Mouse (Mus musculus) MEL (cell line): ENCODE data around the gene Rasl11a.

Experiments used
- E2F4 ChIP-seq: IDR thresholded peaks from 2 replicates; pipeline ENCODE4 v1.6.1; 2011; ENCODE audit warnings: low read depth, low read length, improper control_type of control experiment, borderline replicate concordance
- JUND ChIP-seq: IDR thresholded peaks from 2 replicates; pipeline ENCODE4 v1.6.1; 2011; ENCODE audit warnings: low read depth, mild to moderate bottlenecking, improper control_type of control experiment, low read length
- POLR2AphosphoS5 ChIP-seq: IDR thresholded peaks from 2 replicates; pipeline ENCODE4 v1.6.1; 2012; ENCODE audit warnings: low read depth, borderline replicate concordance, mild to moderate bottlenecking, inconsistent platforms, low read length, moderate library complexity, mixed read lengths
- USF1 ChIP-seq: IDR thresholded peaks from 2 replicates; pipeline ENCODE4 v1.6.1; 2014; ENCODE audit warnings: low read depth, mild to moderate bottlenecking, inconsistent platforms, low read length, improper control_type of control experiment, moderate library complexity

GRCm38 (mm10) chr5:146882261-146882660, 37.4 kb downstream of the Rasl11a start:
- no peak for TF ChIP-seq E2F4
- no peak for TF ChIP-seq JUND
- TF ChIP-seq POLR2AphosphoS5: no peak
- no peak for TF ChIP-seq USF1
